Mouse (Mus musculus): Measurements from ENCODE around the gene Rhno1.
"Not testable (repeated sequence)": the region's sequence is repeated elsewhere in the genome, so short reads cannot be mapped to it uniquely, and the experiment has no call there.

Gene Rhno1

DNA sequence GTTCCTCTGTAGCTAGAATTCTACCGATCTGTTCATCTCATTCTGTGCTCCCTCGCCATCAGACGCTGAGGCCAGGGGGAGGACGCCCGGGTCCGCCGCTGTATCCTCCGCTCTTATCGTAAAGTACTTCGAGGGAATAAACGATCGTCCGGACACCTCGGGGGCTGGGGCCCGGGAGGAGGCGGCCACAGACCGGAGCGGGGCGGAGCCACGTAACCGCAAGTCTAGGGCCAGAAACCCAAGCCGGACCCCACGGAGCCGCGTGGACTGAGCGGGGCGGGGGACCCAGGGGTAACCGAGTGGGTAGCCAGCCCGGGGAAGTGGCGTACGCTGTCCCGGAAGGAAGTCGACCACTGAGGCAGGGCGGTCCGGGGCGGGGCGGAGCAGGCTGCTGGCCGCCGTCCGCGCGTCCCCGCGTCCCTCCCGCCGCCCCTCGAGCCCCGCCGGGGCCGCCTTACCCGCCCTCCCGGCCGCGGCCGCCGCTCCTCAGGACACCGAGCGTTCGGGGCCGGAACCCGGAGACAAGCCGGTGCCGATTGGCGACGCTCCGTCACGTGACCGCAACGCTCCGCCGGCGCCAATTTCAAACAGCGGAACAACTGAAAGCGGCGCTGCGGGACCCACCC lies at the start of gene Rhno1, which contains the start of gene Foxm1:
Rhno1 (minus strand) TSS at position 531 of the 626 bp plus-strand sequence.
Foxm1 (plus strand) TSS at position 587 of the 626 bp plus-strand sequence.
- DNase-seq (ENCODE audit: extremely low spot score, low read depth, low spot score), result no peak

DNA sequence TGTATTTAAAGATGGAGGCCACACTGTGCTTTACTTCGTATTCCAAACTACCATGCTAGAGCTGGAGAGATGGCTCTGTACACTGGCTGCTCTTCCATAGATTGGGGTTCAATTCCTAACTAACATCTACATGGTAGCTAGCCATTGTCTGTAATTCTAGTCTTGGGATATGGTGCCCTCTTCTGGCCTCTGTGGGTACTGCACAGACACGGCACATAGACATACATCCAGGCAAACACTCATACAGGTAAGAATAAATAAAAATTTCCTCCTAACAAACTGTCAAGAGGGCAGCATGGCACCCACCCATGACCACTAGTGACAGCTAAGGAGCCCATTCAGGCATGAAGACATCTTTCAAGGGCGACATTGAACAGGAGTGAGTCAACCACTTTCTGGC lies 48.4 kb upstream of the Rhno1 start:
- peak; percentile 72 for DNase-seq (ENCODE audit: extremely low spot score, low read depth, low spot score)

DNA sequence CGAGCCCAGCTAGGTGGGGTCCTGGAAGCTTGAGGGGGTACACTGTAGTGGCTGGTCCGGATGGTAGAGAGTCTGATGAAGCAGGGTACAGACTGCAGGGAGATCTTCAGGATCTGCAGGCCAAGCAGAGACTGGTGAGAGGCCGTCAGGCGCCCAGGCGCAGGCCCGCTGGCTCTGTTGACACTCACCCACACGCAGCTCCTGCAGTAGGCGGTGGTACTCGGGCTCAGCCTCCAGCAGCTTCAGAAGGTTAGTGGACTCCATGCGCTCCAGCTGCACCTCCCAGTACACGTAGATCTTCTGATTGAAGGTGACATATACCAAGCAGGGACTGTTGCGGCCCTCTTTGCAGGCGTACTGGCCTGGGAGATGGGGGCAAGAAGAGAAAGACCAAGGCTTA lies 47.6 kb upstream of the Rhno1 start:
- no peak for DNase-seq (ENCODE audit: extremely low spot score, low read depth, low spot score)

DNA sequence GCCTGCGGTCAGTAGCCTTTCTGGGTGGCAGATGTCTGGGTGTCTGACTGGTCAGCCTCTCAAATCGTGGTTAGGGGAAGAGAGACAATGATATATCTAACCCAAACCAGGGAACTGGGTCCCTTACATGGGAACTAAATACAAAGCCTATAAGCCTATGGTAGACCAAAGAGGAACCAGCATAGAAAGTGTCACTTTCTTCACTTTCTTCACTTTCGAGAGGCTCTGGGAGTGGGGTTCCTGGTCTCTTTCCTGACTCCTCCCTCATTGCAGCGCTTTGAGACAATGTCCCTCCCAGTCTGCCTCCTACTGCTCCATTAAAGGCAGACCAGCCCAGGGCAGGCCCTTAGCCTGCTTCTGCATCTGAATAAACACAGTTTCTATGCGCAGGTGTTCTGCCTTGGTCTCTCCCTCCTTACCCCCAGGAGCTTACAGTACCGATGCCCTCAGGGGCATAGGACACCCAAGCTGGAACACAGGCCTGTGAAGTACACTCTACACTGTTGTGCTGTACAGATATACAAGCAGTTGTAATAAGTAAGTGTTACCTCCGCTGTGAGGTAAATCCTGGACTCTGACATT lies 45.9 kb upstream of the Rhno1 start:
- no peak for DNase-seq (ENCODE audit: extremely low spot score, low read depth, low spot score)

DNA sequence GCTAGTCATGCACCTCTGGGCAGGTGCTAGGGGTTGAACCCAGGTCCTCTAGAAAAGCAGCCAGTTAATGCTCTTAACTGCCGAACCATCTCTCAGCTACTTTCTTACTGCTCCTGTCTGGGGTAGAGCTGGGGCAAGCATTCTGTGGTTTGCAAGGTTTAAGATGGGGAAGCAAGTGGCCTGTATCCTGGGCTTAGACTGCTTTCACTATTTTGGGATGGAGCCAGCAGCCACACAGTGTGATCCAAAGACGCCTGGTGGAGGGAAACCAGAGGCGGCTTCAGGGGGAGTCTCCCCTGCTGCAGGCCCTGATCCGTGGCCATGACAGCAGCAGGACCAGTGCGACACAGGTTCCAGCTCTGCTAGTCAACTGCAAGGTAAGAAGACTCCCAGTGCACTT lies 42.0 kb upstream of the Rhno1 start:
- DNase-seq (ENCODE audit: extremely low spot score, low read depth, low spot score), result no peak

DNA sequence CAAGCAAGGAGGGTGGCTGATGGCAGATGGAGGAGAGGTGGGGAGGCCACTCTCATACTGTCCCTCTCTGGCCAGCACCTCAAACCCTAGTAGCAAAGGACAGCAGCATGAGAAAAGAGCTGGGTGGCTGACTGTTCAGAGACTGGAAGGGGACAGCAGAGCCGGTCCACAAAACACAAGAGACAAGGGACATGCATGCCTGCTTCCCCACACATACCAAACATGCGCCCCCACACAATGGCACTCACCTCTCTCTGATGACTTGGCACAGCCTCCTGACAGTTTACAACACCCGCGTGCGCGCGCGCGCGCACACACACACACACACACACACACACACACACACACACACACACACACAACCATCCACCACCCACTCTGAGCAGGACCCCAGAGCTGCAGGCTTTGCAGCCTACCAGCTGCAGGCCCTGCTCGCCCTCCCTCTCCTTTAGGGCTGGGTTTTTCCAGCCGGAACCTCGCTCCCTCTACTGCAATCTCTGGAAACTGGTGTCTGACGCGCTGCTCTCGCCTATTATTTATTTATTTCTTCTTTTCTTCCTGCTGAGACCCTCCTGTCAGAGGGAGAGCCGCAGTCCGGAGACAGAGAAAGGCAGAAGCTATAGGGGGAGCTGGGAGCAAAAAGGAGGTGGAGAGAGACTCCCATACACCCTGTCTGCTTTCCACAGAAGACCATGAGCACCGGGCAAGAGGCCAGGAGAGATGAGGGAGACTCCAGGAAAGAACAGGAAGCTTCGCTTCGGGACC lies 36.9 kb upstream of the Rhno1 start:
- no peak for DNase-seq (ENCODE audit: extremely low spot score, low read depth, low spot score)

DNA sequence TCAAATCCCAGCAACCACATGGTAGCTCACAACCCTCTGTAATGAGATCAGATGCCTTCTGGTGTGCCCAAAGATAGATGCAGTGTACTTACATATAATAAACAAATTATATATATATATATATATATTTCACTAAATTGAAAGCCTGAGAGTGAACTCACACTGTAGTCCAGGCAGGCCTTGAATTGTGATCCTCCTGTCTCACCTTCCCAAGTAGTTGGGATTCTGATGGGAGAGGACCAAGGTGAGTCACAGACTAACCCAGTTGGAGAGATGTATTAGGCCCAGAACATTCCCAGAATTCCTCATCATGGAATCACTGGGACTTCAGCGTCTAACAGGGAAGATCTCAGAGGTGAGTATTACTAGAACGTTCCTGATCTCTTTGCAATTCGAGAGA lies 36.3 kb upstream of the Rhno1 start, which contains the start of gene Nrip2:
Nrip2 (plus strand) TSS at position 301 of the 400 bp plus-strand sequence.
- no peak for DNase-seq (ENCODE audit: extremely low spot score, low read depth, low spot score)

DNA sequence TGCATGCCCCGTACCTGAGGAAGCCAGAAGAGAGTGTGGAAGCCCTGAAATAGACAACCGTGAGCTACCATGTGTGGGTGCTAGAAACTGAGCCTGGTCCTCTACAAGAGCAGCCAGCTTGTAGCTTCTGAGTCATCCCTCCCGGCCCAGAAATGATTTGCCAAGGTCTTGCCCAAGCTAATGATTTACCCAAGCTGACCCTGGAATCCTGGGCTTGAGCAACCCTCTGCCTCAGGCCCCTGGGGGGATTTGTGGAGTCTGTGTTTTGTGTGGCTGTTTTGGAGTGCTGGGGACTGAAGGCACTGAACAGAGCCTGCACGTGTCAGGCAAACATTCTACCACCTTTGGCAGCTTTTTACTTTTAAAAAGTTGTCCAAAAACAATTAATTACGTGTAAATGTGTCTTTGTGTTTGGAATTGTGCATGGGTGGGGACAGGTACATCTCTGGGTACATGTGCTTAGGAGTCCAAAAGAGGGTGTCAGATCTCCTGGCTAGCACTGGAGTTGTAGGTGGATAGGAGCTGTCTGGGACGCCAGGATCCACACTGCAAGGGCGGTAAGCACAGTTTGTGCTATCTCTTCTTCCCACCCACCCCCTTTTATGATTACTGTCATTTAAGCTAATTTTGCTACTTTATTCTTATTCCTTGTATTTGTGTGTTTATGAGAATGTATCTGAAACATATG lies 35.0 kb upstream of the Rhno1 start:
- no peak for DNase-seq (ENCODE audit: extremely low spot score, low read depth, low spot score)

DNA sequence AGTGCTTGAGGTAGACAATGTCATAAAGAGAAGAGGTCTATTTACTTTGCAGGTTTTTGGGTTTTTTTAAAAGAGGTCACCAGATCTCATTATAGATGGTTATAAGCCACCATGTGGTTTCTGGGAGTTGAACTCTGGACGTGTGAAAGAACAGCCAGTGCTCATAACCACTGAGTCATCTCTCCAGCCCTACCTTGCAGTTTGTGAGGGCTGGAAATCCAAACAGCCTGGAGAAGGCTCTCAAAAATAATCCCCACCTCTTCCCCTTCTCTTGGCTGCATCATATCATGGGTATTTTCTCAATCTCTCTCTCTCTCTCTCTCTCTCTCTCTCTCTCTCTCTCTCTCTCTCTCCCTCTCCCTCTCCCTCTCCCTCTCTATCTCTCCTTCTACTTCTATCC lies 28.0 kb upstream of the Rhno1 start:
- no peak for DNase-seq (ENCODE audit: extremely low spot score, low read depth, low spot score)

DNA sequence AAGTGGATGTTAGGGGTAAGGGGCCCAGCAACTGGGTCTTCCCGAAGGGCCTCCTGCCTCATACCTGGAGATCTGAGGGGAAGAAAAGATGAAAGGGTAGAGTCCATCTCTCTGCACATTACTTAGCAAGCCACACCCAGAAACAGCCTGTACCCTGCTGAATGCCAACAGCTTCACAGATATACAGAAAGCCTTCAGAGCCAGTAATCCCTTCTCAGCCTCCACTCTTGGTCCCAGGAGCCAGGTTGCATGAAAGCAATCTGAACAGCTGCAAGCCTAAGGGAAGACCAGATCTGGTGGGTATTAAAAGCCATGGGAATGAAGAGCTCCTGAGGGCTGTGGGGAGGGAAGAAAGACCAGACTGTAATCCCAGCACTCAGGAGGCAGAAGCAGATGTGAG lies 26.5 kb upstream of the Rhno1 start:
- no peak for DNase-seq (ENCODE audit: extremely low spot score, low read depth, low spot score)

DNA sequence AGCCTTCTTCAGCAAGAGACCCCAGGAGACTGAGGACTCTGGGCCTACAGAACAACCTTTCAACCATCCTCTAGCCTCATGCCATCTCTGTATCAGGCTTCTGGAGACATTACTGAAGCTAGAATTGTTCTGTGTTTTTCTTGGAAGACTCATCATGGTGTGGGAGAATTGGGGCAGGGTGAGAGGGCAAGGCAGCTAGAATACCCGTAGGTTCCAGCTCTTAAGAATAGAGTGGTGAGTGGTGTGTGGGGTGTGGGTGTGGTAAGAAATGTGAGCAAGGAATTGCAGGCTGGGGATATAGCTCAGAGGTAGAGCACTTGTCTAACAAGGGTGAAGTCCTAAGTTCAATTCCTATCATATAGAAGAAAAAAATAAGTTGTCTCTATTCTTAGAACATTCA lies 22.3 kb upstream of the Rhno1 start:
- DNase-seq (ENCODE audit: extremely low spot score, low read depth, low spot score), result no peak

DNA sequence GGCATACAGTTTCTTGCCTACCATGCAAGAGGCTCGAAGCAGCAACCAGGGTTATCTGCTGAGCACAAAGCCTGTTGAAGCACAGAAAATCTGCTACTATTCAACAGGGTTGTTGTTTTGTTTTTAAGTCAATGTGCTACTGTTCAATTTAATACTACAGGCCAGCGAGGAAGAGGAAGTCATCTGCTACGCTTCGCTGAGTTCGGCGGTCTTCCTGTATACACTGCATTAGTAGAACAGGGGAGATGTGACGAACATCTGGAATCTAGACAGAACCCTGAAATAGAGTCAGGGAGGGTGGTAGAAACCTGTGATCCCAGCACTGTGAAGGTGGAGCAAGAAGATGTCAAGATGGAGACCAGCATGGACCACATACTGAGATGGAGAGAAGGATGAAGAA lies 21.0 kb upstream of the Rhno1 start:
- no peak for DNase-seq (ENCODE audit: extremely low spot score, low read depth, low spot score)

DNA sequence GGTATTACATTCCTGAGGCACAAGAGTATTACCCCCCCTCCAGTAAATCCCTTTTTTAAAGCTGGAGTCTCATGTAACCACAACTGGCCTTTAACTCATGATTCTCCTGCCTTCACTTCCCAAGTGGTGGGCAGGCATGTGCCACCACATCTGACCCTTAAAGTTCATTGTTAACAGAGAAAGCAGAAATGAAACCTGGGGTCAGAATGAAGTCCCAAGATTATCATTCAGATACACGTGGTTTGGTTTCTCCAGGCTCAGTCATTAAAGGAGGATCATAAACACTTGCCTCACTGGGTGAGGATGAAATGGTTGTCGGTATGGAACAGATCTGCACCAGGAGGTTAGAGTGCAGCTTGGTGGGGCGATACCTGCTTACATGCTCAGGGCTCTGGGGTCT lies 18.5 kb upstream of the Rhno1 start:
- DNase-seq (ENCODE audit: extremely low spot score, low read depth, low spot score), result no peak

DNA sequence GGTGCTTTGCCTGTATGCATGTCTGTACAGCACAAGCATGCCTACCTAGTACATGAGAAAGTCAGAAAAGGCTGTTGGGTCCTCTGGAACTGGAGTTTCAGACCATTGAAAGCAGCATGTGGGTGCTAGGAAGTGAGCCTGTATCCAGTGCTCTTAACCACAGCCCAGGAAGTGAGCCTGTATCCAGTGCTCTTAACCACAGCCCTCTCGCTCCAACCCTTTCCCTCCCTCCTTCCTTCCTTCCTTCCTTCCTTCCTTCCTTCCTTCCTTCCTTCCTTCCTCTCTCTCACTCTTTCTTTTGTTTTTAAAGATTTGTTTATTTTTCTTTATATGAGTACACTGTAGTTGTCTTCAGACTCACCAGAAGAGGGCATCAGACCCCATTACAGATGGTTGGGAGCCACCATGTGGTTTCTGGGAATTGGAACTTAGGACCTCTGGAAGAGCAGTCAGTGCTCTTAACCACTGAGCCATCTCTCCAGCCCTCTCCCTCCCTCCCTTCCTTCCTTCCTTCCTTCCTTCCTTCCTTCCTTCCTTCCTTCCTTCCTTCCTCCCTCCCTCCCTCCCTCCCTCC lies 18.0 kb upstream of the Rhno1 start:
- not testable (repeated sequence) for DNase-seq (ENCODE audit: extremely low spot score, low read depth, low spot score)

DNA sequence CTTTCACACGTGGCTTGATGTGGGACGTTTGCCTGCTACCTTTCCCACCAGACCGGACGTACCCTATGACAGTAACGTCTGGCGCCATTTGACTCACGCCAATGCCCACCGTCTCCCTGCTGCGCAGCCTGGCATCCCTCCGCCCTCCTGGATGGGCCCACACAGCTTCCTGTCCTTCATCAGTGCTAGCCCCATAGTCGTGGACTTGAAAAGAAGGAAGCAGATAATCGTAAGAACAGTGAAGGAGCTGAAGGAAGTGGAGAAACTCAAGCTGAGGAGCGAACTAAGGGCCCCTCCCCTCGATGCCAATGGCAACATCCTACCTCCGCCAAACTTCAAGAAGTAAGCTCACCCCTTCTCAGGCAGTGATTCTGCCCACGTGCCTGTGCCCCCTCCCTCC lies 16.9 kb upstream of the Rhno1 start:
- DNase-seq (ENCODE audit: extremely low spot score, low read depth, low spot score), result no peak

DNA sequence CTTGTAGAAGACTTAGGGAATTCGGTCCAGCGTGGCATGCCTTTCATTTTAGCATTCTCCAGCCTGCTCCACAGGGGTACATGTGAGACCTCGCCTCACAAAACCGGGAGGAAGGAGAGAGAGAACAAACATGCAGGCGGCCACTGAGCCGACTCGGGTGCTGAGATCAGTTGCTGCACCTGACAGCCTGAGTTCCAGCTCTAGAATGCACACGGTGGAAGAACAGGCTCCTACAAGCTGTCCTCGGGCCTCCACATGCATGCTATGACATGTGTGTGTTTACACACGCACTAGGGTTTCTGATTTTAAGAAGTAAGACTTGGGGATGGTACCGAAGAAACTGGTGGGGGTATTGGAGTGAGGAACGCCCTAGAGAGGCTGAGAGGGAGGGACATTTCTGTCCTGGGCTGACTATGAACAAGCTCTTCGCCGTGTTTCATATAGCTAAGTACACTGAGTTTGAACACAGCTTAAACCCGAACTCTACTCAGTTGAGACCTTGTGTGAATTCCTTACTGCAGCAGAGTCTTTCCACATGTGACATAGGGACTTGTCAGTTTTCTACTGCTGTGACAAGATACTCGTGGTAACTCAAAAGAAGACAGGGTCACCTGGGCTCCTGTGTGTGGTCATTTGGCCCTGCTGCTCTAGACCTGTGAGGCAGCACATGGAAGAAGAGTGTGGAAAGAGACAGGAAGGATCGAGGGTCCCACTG lies 13.8 kb upstream of the Rhno1 start:
- DNase-seq (ENCODE audit: extremely low spot score, low read depth, low spot score), result no peak

DNA sequence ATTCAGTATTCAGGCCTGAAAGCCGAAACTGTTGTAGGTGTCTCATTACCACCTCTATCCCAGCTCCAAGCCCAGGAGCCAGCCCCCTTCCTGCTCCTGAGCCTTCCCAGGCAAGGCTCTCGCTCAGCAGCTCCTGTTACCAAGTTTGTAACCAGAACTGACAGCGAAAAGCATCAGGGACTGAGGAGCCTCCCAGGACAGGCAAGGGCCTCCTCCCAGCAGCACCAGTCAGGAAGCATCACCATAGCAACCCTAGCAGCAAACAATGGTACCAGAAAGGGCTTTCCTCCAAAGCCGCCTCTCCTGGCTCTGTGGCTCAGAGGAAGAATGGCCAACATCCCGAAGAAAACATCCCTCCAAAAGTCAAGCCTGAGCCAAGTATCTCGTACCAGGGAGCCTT lies 12.5 kb upstream of the Rhno1 start, which contains the start of the genes Tex52 and Gm44596:
Tex52 (plus strand) TSS at position 265 of the 400 bp plus-strand sequence.
Gm44596 (plus strand) TSS at position 312 of the 400 bp plus-strand sequence.
- DNase-seq (ENCODE audit: extremely low spot score, low read depth, low spot score), result no peak

DNA sequence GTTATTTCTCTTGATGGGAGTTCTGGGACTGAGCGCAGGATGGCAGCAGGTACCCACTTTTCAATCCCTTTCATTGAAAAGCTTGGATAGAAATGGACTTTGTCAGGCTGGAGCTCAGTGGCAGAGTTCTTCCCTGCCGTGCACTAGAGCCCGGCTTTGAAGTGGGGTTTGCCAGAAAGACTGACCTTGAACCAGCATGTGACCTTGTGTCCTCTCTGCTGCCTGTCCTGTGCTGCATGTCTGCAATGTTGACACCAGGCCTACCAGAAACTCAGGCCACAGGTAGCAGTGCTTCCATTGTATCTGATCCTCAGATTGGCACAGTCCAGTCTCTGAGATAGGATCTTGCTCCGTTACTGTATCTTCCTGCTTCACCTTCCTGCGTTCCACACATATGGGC lies 7.3 kb upstream of the Rhno1 start:
- DNase-seq (ENCODE audit: extremely low spot score, low read depth, low spot score), result no peak

DNA sequence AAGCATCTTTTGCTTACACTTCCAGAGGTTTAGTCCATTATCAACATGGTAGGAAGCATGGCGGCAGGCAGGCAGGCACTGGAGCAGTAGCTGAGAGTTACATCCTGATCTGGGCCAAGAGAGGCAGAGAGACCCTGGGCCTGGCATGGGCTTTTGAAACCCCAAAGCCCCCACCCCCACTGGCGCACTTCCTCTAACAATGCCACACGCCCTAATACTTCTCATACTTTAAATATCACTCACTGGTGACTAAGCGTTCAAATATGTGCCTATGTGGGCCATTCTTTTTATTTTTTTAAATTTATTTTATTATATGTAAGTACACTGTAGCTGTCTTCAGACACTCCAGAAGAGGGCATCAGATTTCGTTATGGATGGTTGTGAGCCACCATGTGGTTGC lies 3.8 kb upstream of the Rhno1 start:
- no peak for DNase-seq (ENCODE audit: extremely low spot score, low read depth, low spot score)

DNA sequence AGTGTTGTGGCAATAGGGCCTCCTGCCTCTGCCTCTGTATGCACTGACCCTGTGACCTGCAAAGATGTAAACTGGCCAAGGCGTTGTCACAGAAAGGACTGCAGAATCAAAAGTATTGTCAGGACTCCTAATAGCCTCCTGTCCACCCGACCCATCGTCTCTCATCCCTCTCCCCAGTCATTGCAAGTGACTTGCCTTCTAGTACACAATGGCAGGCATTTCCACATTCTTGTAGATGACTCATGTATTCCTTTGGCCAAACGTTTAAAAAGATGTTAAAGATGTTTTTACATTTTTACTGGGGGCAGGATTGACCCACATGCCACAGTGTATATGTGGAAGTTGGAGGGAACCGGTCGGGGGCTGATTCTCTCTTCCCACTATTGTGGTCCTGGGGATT lies 2.0 kb upstream of the Rhno1 start:
- no peak for DNase-seq (ENCODE audit: extremely low spot score, low read depth, low spot score)

Data from hindlimb bud, embryonic 11.5 days (tissue).